Mouse (Mus musculus): ENCODE measurements around the gene Pkd1l1.

- TF ChIP-seq CTCF (IDR thresholded peaks at IDR 0.05; ENCODE audit: low read depth) (no peak), EP300 (optimal IDR thresholded peaks at IDR 0.05) (no peak)
Measured at GRCm38 (mm10) chr11:8807009-8807408, 166.1 kb downstream of the Pkd1l1 start.
